Mouse (Mus musculus): ENCODE measurements around the gene Zswim1.

GRCm38 (mm10) chr2:164803921-164804313, 18.6 kb upstream of the Zswim1 start:
- TF ChIP-seq MYOG (IDR thresholded peaks at IDR 0.05; ENCODE audit: control insufficient read depth in 1 of 3, insufficient read depth in 1 of 3, insufficient read length in 2 of 3, low read depth in 2 of 3) (no peak), POLR2A (IDR thresholded peaks at IDR 0.05; ENCODE audit: insufficient read length, low read depth) (no peak), MYOD1 (IDR thresholded peaks at IDR 0.05; ENCODE audit: control insufficient read depth in 1 of 3, insufficient read length in 2 of 3, low read depth in 2 of 3) (no peak), CEBPB (IDR thresholded peaks at IDR 0.05; ENCODE audit: insufficient read depth, poor library complexity, severe bottlenecking) (no peak), E2F4 (IDR thresholded peaks at IDR 0.05; ENCODE audit: insufficient read depth) (no peak), REST (IDR thresholded peaks at IDR 0.05; ENCODE audit: insufficient read depth, insufficient read length) (no peak), SRF (IDR thresholded peaks at IDR 0.05; ENCODE audit: control insufficient read depth, insufficient read length, low read depth) (no peak), TCF3 (IDR thresholded peaks at IDR 0.05; ENCODE audit: insufficient read length, low read depth) (no peak), MAX (IDR thresholded peaks at IDR 0.05; ENCODE audit: low read depth) (no peak), USF1 (IDR thresholded peaks at IDR 0.05; ENCODE audit: low read depth) (no peak), TCF12 (IDR thresholded peaks at IDR 0.05; ENCODE audit: insufficient read depth, poor library complexity, severe bottlenecking) (no peak), POLR2AphosphoS2 (IDR thresholded peaks at IDR 0.05; ENCODE audit: insufficient read length, low read depth) (no peak)
